Mouse (Mus musculus) ES-Bruce4 (cell line): Measurements from ENCODE around the gene Pear1. TPM values are rescaled to one million over a fixed set of nuclear protein-coding genes. Genes with fewer than 3 reads are reported as not detected.

ENCODE experiments used
- H3K27ac ChIP-seq: 2 replicates; pipeline ENCODE4 v1.5.1; 2012; ENCODE audit warnings: low read length, inconsistent platforms; ENCODE audit not compliant: insufficient read depth
- H3K27me3 ChIP-seq: 2 replicates; pipeline ENCODE4 v1.6.1; 2012; ENCODE audit warnings: mild to moderate bottlenecking, low read length, inconsistent platforms; ENCODE audit not compliant: control insufficient read depth, poor library complexity, insufficient read depth, severe bottlenecking
- H3K36me3 ChIP-seq: 2 replicates; pipeline ENCODE4 v1.6.1; 2012; ENCODE audit warnings: inconsistent platforms, mild to moderate bottlenecking, low read length, moderate library complexity; ENCODE audit not compliant: control insufficient read depth, poor library complexity, insufficient read depth, severe bottlenecking
- H3K4me1 ChIP-seq: one replicate; pipeline ENCODE4 v1.8.1; 2011; ENCODE audit warnings: low read length; ENCODE audit not compliant: control insufficient read depth, insufficient read depth
- H3K4me3 ChIP-seq: 2 replicates; pipeline ENCODE4 v1.5.1; 2011; ENCODE audit warnings: low read depth, mild to moderate bottlenecking, low read length
- H3K9ac ChIP-seq: 2 replicates; pipeline ENCODE4 v1.6.1; 2012; ENCODE audit warnings: low read depth, mild to moderate bottlenecking, inconsistent platforms; ENCODE audit not compliant: poor library complexity, severe bottlenecking
- H3K9me3 ChIP-seq: replicated peaks from 2 replicates; pipeline ENCODE4 v1.6.1; 2012; ENCODE audit warnings: mild to moderate bottlenecking, low read length, inconsistent platforms; ENCODE audit not compliant: control insufficient read depth, poor library complexity, insufficient read depth, severe bottlenecking
- CTCF ChIP-seq: IDR thresholded peaks from one replicate; pipeline ENCODE4 v1.8.1; 2011; ENCODE audit warnings: low read depth, low read length
- EP300 ChIP-seq: IDR thresholded peaks from 2 replicates; pipeline ENCODE4 v1.6.1; 2011; ENCODE audit warnings: low read depth, low read length; ENCODE audit not compliant: insufficient read depth
- POLR2A ChIP-seq: IDR thresholded peaks from one replicate; pipeline ENCODE4 v1.8.1; 2011; ENCODE audit warnings: low read length; ENCODE audit not compliant: insufficient read depth
- polyA plus RNA-seq: library from polyadenylated mRNA; stranded (reverse); fragments of >200 nt; gene quantifications from 2 replicates; pipeline ENCODE4 v1.2.4, GENCODE M21; 2011; ENCODE audit warnings: low read depth; ENCODE audit not compliant: missing spikeins, insufficient read depth, insufficient read length

Gene Pear1
- polyA plus RNA-seq, 1 experiment: 1.9 TPM

DNA sequence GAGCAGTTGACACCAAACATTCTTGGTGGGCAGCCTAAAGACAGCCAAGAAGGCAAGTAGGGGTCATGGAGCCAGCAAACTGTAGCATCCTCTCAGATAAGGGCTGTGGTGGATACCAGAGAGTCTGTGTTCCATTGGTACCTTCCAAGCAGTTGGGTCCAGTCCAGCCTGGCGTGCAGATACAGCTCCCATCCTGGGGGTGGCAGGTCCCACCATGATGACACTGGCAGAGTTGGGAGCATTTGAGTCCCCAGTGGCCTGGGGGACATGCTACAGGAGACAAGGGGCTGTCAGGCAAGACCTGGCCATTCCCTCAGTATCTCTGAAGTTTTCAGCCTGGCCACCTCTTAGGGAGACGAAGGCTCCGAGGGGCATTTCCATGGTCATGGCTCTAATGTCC is 71.5 kb downstream of the Pear1 start:
- H3K9me3 ChIP-seq: no peaks in the 10 kb centered on the region
- no peak overlapping the region for H3K27ac ChIP-seq
- H3K4me1 ChIP-seq: no peaks in the 10 kb centered on the region
- no peak overlapping the region for H3K4me3 ChIP-seq
- H3K27me3 ChIP-seq: no peaks in the 10 kb centered on the region
- TF ChIP-seq EP300: no peak
- no peak for TF ChIP-seq CTCF
- no peak for TF ChIP-seq POLR2A
- H3K36me3 ChIP-seq: no peaks in the 10 kb centered on the region
- no peak overlapping the region for H3K9ac ChIP-seq

DNA sequence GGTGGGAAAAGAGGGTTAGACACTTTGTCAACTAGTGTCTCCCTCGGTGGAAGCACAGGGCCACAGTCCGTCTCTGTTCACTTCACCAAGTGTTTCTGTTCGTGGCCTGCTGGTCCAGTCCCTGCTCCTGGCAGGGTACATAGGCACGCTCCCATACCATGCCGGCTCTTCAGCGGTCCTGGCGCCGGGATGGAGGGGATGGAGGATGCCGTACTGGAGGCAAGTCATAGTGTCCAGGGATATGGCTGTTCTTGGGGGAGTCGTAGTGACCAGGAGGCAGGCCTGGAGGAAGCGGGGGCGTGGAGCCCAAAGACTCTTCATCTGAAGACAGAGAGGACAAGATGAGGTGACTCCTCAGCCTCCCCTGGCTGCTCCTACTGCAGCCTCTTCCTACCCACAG is 74.1 kb downstream of the Pear1 start:
- Histone ChIP-seq H3K4me3 (no peak overlapping the region), H3K36me3 (no peaks in the 10 kb centered on the region), H3K4me1 (no peaks in the 10 kb centered on the region), H3K9ac (no peak overlapping the region), H3K27ac (no peak overlapping the region), H3K9me3 (no peaks in the 10 kb centered on the region), H3K27me3 (no peaks in the 10 kb centered on the region)
- TF ChIP-seq POLR2A (no peak), EP300 (no peak), CTCF (no peak)

DNA sequence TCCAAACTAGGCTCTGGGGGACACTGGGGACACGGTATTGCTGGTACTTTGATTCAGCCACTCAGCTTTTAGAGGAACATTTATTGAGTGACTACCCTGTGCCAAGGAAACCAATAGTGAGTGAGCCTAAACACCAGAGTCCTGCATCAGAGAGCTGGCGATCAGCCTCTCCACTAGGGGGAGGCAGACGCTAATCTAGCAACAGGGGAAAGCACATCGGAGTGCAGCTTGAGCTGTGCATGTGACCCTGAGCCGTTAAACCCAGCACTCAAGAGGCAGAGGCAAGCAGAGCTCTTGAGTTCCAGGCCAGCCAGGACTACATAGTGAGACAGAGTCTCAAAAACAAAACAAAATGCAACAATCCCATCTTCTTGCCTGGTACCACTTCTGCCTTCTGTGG is 75.1 kb downstream of the Pear1 start:
- no peaks in the 10 kb centered on the region for H3K9me3 ChIP-seq
- H3K4me3 ChIP-seq: no peak overlapping the region
- TF ChIP-seq CTCF: peak; percentile 85
- no peak for TF ChIP-seq EP300
- no peak for TF ChIP-seq POLR2A
- no peaks in the 10 kb centered on the region for H3K27me3 ChIP-seq
- no peaks in the 10 kb centered on the region for H3K36me3 ChIP-seq
- H3K9ac ChIP-seq: no peak overlapping the region
- no peak overlapping the region for H3K27ac ChIP-seq
- no peaks in the 10 kb centered on the region for H3K4me1 ChIP-seq

DNA sequence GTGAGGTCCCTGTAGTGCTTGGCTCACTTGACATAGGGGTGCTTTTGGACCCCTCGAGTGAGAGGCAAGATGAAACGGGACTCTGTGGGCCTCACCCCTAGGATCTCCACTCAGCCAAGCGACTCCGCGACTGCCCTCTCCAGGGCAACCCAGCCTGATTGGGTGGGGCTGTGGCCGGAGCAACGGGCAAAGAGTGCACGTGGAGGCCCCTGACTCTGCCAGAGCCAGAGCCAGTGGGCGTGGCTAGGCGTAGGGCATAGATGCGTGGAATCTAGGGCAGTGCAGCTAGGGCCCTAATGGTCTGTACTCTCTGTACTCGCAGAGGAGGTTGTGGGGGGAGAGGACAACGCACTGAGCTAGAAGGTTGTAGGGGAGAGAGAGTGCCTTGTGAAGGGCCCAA is 75.7 kb downstream of the Pear1 start, which contains the start of gene Lrrc71:
TSS of gene Lrrc71 (minus strand) at position 195 of the 400 bp plus-strand sequence.
- H3K27me3 ChIP-seq: no peaks in the 10 kb centered on the region
- no peak within 1 kb of the TSS for H3K4me3 ChIP-seq
- no peaks in the 10 kb centered on the region for H3K4me1 ChIP-seq
- H3K9ac ChIP-seq: no peak within 1 kb of the TSS
- TF ChIP-seq EP300 (no peak), POLR2A (no peak), CTCF (no peak)
- H3K36me3 ChIP-seq: no peaks in the 10 kb centered on the region
- H3K27ac ChIP-seq: no peak within 1 kb of the TSS
- no peaks in the 10 kb centered on the region for H3K9me3 ChIP-seq

DNA sequence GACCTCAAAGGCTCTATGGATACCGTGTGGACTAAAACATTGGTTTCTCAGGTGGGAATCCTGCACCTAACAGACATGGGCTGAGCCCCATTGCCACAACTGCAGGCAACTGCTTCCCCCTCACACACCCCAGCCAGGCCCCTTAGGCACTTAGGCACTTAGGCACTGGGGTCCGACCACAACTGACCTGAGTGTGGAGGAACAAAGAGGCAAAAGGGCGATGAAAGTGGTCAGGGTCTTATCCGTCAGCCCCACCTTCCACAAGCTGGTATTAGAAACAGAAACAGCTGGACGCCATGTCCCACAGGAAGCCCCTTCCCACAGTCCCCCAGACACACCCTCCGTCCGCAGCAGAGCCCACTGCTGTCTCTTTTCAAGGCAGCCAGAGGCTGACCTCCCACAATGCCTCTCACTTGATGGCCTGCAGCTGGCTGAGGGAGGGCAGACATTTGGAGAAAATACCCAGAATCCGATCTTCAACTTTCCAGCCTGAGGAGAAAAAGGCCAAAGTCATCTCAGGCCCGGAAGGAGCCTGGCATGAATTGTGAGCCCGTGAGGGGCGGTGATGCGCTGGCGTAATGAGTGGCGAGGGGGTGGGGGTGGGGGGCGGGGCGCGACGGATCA is 79.0 kb downstream of the Pear1 start:
- Histone ChIP-seq H3K36me3 (no peaks in the 10 kb centered on the region), H3K9me3 (no peaks in the 10 kb centered on the region), H3K4me1 (no peaks in the 10 kb centered on the region), H3K27me3 (no peaks in the 10 kb centered on the region), H3K9ac (no peak overlapping the region), H3K27ac (no peak overlapping the region), H3K4me3 (no peak overlapping the region)
- TF ChIP-seq POLR2A (no peak), CTCF (no peak), EP300 (no peak)

DNA sequence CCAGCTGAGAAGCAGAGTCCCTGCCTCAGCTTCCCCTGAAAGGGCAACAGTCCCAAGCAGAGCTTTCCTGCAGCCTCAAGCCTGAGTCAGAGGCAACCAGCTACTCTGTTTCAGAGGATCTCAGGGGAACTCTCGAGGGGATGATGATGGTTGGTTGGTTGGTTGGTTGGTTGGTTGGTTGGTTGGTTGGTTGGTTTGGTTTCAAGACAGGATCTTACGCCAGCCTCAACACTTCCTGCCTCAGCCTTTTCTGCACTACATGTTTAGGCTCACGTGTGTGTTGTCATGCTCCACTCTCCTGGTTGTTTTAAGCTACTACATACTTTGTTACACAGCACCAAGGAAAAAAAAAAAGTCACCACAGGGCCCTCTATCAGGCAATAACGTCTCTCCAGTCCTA is 80.2 kb downstream of the Pear1 start:
- H3K9ac ChIP-seq: no peak overlapping the region
- no peak overlapping the region for H3K4me3 ChIP-seq
- no peak for TF ChIP-seq CTCF
- no peak for TF ChIP-seq EP300
- no peak for TF ChIP-seq POLR2A
- no peaks in the 10 kb centered on the region for H3K4me1 ChIP-seq
- H3K36me3 ChIP-seq: no peaks in the 10 kb centered on the region
- no peaks in the 10 kb centered on the region for H3K27me3 ChIP-seq
- no peak overlapping the region for H3K27ac ChIP-seq
- H3K9me3 ChIP-seq: no peaks in the 10 kb centered on the region
